Mouse (Mus musculus): ENCODE measurements around the gene Orm3.

Gene Orm3

DNA sequence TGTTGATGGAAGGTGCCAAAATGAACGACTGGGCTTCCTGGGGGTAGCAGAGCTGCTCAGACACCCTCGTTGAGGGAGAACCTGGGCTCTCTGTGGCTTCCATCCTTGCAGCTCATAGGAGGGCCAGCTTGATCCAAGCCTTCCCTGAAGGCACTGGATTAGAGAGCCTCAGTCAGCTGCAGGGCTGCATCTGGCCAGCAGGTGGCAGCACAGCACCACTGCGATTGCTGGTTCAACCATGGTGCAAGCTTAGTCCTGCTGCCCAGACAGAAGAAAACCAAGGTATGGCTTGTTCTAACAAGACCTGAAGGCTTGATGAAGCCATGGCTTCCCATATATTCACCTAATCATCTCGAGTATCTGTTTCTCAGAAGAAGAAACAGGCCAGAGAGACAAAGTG, 12.6 kb downstream of the Orm3 start:
- DNase-seq (ENCODE audit: low spot score in 2 of 2): peak; percentile 89 to 95

DNA sequence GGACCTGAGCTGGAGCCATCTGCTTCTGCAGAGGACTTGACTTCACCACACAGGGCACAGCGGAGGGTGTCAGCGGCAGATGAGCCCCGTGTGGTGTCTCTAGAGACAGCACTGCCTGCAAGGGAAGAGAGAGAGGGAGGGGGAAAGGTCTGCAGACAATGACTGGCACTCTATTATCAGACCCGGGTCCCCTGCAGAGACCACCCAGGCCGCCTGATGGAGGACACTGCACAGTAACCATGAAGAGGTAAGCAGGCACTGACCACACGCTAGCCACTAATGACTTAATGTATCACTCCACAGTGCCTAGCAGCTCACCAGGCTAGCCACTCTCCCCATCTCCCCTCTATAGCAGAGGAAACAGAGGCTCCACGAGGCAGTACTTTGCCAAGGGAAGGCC, 14.9 kb downstream of the Orm3 start:
- no peak for DNase-seq (ENCODE audit: low spot score in 2 of 2)

DNA sequence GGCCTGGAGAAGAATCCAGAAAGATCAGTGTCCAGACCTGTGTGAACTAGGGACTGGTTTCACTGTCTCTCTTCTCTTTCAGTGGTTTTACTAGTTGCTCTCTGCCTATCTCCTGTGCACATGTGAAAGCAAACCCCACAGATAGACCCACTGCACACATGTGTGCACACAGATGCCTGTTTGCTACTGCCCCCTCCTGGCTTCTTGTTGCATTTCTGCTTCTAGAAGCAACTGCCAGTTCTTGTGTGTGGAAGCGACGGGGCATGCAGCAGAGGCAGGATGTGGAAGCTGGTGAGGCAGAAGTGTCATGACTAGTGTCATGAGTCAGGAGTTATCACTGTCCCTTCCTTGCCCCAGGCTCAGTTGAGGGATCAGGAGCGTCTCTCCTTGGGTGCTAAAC, 15.9 kb downstream of the Orm3 start:
- peak in 1 of 2 experiments; percentile 26 for DNase-seq (ENCODE audit: low spot score in 2 of 2)

DNA sequence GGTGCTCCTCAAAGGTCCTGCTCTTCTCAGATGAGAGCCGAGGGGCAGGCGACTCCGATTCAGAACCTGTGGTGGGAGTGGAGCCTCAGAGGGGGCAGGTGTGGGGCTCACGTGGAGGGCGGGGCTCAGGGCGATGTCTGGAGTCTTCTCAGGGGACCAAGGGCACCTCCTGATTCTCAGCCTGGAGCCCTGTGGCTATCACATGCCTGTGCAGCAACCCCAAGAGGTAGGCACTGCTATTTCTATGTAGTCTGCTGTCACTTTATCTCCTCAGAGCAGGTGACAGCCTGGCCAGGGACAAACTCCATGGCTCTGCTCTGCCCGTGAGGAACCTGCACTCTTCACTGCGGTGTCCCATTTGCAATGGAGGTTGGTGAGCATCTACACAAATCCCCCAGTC, 17.4 kb downstream of the Orm3 start:
- DNase-seq (ENCODE audit: low spot score in 2 of 2): no peak

DNA sequence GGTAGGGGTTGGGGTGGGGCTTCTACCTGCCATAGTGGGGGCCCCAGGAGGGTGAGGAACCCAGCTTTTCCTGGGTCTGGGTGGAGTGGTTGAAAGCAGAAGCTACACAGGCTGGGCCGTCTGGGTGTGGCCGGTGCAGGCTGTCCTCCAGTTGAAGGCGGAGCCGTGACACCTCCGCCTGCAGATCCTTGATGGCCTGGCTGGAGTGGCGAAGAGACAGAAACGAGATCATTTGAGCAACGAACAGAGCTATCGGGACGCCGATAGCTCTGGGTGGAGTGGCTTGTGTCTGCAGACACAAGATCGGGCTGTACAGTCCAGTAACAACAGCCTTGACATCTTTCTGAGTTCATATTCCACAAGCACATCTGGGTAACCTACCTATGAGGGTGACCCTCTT, 18.4 kb downstream of the Orm3 start:
- no peak for DNase-seq (ENCODE audit: low spot score in 2 of 2)

DNA sequence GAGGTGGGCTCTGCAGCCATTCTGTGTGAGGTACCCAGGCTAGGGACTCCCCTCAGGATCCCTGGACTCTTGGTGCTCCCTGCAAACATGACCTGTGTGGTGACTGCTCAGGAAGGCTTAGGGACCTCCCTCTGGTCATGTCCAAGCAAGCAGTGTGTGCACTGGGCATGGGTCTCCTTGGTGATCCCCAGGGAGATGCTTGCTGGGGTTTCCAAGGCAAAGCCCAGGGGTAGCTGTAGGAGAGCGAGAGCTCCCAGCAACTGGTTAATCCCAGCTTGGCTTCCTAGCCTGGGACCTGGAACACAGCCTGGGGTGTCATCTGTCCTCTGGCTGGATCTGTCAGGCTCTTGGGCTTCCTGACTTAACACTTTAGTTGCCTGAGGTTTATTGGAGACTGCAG, 19.4 kb downstream of the Orm3 start:
- no peak for DNase-seq (ENCODE audit: low spot score in 2 of 2)

DNA sequence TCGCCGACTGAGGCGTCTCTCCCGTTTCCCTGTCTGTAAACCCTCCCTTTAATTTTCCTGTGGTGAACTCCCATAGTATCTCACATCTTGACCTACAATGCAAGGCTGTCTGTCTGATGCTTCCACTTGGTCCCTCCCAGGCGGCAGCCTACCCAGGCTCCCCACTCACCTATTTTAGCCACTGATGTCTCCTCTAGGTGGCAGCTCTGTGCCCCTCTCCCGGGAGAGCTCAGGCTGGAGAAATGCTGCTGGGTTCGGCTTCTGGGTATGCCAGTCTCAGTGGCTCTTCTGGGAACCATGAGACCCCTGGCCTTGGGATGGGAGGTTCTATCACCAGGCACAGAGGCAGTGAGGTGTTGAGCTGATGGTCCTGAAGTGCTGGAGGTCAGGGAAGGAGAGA, 21.5 kb downstream of the Orm3 start:
- no peak for DNase-seq (ENCODE audit: low spot score in 2 of 2)

DNA sequence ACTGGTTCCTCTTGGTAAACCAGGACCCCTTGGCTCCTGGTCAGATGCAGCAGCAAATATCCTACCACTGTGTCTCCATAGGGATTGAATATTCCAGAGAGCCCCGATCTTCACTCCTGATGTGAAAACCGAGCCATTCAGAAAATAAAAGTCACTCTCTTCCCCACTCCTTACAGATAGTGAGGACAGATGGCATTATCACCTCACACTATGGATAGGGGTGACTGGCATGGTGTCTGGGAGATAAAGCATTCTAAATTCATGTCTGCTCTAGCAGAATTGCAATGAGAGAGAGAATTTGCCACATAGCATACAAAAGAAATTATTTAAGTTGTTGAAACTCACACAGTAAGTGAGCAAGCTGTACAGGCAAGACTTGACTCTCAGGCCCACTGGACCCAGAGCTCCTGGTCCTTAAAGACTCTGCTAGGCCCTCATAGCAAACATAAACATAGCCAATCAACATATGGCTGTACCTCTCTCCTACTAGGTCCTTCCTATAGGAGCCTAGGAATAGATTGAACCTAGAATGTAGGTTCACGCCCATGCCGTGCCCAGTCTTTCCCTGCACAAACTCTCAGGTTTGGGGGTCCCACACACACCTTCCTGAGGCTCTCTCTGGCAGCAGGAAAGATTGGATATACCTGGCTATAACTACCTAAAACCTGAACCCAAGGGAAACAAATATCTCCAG, 26.9 kb downstream of the Orm3 start:
- no peak for DNase-seq (ENCODE audit: low spot score in 2 of 2)

DNA sequence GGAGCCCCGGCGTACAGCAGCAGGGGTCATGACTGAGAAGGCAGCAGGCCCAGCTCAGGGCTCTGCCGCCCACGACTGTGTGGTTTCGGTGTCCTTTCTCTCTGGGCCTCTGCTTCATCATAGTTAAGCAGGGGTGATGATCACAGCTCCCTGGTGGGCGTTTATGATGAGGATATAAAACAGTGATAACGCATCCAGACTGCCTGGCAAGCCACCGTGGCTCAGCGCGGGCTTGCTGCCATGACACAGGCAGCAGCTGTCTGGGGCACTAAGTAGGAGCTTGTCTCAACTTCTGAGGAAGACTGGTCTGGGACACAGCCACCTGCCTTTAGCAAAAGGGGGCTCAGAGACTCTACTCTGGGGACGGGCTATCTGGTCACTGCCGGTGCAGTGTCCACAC, 27.5 kb downstream of the Orm3 start:
- no peak for DNase-seq (ENCODE audit: low spot score in 2 of 2)

DNA sequence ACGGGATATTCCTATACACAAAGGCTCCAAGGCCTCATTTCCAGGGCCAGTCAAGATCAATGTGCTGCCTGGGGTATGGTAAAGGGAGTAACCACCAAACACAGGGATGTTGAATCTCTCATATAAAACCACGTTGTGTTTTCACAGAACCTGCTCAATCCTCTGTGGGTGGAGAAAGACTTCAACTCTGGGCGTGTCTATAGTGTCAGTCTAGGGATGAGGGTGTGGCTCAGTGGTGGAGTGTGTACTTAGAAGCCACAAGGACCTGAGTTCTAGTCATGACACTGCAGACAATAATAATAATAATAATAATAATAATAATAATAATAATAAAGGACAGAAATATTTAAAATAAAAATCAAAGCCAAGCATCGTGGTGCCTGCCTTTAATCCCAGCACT, 28.3 kb downstream of the Orm3 start:
- DNase-seq (ENCODE audit: low spot score in 2 of 2): no peak

DNA sequence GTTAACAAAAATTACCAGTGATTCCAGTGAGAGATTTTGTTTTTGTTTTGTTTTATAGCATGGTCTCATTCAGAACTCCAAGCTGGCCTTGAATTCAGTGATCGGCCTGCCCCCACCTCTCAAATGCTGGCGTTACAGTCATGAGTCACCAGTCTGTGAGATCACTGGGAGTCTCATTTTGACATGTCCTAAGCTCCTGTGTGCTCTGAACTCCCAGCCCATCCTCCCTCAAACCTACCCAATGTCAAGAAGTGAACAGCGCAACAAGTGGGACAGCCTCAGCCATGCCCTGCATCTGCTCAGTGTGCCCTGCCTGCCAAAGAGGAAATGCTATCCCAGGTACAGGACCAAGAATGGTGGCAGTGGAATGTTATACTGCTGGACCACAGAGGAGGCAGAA, 29.3 kb downstream of the Orm3 start:
- no peak for DNase-seq (ENCODE audit: low spot score in 2 of 2)

DNA sequence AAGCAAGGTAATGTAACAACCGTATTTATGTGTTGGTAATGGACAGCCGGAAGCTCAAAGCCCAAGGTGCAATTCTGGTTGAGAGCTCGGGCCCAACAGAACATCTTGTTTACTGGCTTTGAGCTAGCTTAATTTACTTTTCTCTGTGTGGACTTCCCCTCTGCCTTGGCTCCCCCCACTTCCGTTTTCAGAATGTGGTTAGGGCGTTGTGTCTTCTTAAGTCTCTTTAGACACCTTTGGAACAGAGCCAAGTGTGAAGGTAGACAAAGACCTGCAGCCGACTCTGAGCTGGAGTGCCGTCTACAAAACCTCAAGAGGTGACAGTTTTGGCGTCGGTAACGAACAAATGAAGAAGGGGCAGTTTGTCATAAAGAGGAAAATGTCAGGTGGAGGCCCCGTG, 29.8 kb downstream of the Orm3 start:
- DNase-seq (ENCODE audit: low spot score in 2 of 2): no peak

DNA sequence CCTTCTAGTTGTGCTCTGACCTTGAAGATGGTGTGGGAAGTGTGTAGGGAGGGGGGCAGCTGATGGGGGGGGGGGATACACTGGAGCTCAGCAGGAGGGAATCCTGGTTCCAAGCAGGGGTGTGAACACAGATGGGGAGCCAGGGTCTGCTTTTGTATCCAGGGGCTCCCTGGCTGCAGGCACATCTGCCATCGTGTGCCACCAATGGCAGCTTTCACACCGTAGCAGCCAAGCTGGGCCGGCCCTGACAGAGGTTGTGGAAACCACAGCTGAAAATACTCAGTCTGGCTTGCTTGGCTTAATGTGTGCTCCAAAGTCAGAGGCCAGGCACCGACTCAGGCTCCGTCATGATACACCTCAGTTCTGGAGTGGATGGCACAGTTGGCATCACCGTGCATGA, 32.1 kb downstream of the Orm3 start:
- DNase-seq (ENCODE audit: low spot score in 2 of 2): no peak

DNA sequence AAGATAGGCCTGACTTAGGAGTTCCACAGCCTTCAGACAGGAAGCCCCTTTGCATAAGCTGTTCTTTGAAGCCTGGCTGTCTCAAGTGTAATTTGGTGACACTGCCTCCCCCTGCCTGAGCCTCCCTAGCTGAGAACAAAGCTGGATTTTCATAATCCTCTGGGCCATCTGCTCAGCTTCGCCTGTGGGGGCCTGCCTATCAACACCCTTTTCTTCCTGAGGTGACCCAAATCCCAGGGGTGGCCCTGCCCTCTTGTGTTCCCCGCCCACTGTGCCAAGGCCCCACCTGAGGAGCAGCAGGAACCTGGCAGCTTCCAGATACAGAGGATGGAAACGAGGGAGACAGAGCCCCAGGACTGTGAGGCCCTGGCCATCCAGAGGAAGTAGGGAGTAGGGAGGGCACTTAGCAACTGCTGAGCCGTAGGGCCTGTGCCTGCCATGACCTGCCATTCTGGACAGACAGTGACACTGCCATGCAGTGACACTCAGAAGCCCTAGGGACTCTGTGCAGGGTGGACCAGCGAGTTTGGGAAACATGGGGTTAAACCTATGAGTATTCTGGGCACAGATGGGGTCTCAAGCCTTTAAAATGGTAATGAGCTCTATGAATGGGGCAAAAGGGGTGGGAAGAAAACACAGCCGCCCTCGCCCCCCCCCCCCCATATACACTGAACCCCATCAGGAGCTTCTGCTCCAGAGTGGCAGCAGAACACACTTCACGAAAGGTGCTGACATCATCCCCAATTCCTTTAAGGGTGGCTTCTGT, 33.3 kb downstream of the Orm3 start:
- DNase-seq (ENCODE audit: low spot score in 2 of 2): no peak

DNA sequence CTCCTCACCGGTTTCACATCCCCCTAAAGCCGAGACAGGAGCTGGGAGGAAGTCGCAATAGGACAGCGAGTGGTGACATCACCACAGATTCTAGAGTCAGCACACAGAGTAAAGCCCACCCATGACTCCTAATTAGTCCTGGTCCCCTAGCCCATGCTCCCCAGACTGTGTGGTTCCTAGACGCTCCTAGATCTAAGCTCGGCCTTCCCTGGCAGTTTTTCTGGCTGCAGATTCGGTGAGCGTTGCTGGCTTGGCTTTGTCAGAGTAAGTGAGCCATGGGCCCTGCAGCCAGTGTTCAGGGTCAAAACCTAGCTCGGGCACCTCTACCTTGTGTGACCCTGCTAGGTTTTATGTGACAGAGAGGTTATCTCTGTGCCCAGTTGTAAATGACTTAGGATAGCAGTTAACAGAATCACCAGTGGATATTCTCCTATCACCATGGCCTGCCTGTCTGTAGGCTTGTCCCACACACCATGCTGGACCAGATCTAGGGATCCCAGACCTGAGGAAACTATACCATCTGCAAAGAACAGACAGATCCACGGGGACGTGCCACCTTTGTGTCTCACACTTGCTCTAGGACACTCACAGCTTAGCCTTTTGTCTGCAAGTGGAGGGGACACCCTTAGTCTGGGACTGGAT, 34.0 kb downstream of the Orm3 start:
- DNase-seq (ENCODE audit: low spot score in 2 of 2): no peak

DNA sequence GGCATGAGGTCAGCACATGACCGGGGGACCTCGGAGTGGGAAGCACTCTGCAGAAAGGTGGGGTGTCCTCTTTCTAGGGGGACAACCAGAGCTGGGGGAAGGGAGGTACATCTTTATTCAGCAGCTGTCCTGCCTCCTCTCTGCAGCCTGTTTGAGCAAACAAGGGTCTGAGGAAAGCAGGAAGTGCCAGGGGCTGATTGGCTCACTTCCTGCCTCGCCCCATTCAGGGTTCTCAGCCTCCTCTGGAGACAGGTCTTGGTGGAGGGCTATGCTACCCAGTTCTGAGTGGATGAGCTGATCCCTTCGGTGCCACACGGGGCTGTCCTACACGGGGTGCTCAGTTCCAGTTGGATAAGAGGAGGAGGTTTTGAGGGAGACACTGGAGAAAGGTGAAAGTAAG, 35.4 kb downstream of the Orm3 start:
- no peak for DNase-seq (ENCODE audit: low spot score in 2 of 2)

DNA sequence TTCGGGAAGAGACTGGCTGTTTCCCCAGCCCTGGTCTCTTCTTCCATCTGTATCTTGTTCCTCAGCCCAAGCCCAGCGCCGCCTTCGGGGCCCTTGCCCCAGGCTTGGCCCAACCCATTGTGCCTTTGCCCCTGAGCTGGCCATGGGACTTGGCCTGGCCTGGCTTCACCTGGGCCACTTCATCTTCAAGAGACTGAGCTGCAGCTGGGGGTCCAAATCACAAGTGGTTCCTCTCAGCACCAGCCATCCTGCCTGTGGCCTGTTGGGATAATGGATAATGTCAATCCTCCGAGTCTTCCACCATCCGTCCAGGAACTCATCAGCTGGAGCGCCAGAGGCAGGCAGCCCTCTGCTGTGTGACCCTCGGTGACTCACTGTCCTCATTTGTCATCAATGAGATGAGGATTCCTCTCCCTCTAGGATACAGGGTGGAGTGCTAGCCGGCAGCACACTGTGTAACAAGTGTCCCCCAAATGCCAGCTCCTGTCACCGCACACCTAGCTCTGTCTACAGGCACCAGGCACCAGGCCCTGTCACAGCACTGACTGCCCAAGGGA, 42.1 kb downstream of the Orm3 start:
- no peak for DNase-seq (ENCODE audit: low spot score in 2 of 2)

DNA sequence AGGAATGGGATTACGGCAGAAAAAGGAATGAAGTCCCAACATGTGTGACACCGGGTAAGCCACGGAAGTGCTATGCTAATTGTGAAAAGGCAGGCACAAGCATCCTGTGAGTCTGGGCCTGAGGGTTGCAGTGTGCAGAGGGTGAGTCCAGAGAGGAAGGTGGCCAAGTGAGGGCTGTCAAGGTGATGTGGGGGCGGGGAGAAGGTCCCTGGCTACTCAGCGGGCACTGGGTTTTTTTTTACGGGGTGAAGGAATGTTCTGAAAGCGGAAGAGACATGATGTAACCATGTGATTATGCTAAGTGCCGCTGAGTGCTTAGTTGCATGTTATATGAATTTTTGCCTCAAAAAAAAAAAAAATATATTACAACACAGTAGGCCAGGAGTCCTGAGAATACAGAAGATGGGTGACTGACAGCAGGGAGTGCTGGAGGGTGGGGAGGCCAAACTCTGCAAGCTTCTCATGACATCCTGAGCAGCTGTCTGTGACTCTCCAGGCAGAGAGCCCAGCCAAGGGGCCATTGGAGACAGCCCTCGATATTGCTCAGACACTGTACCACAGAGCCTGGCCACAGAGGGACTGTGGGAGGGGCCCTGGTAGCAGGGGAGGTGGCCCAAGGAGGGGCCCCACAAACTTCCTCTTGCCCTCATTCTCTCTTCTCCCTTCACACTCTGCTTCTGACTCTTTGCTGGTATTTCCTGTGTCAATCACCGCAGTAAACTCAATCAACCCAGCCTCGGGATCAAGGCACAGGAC, 43.1 kb downstream of the Orm3 start:
- no peak for DNase-seq (ENCODE audit: low spot score in 2 of 2)

DNA sequence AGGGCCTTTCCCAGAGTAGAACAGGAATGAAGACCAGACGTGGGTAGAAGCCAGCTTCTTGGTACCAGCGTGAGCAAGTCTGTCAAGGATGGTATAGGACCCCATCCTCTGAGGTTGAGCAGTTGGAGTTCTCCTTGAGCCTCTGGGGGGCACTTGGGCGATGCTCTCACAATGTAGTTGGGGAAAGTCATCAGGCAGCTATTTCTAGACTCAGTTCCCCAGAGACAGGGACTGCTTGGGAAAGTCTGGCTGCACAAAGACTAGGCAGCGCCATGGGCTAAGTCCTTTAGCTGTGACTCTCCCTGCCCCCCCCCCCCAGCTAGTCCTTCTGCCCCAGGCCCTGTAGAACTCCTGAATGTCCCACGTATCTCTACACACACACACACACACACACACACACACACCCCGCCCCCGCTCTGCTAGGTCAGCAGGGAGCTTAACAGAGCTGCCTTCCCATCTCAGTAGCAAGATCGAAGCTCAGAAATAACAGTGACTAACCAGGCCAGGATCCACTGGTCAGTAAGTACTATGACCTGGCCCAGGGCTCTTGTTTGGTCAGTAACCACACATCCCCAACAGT, 43.8 kb downstream of the Orm3 start:
- no peak for DNase-seq (ENCODE audit: low spot score in 2 of 2)

DNA sequence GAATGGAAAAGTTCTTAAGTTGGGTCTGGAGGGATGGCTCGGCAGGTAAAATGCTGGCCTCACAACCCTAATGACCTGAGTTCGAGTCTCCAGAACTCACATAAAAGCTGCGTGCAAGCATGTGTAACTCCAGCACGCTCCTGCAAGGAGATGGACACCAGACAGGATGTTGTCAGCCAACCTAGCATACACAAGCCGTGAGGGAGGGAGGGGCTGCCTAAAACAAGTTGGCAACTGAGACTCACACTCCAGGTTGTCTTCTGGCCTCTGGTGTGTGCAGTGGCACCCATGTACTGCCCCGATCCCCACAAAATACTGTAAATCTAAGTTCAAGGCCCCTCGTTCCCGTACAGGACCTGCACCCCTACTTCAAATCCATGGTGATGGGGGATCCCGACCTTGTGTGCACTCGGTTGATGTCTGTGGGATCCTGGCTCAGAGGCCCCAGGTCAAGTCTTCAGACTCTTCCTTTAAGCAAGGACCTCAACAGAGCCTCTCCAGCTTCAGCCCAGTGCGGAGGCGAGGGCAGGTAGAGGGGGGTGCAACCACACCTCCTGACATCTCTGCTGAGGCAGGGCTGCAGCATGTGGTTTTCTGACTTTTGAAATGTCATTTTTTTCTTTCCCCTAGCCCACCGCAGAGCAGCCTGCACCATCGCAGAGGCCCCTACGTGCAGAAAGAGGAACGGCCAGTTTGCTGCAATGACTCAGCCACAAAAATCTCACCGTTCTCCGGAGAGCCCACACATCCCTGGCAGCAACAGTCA, 44.8 kb downstream of the Orm3 start:
- no peak for DNase-seq (ENCODE audit: low spot score in 2 of 2)

DNA sequence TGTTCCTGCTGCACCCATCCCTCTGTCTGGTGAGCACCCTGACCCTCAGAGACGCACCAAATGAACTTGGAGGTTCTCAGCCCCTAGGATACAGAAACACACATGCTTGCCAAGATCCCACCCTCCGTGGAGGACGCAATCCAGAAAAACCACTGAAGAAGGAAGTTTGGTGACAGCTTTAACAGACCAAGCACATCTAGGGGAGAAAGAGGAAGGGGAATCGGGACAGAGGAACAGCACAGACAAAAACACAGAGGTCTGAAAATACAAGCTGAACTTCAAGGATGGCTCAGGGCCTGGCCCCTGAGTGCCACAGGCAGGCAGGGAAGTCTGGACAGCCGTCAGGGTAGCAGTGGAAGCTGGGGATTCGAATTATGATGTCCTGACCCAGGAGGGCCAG, 45.7 kb downstream of the Orm3 start:
- no peak for DNase-seq (ENCODE audit: low spot score in 2 of 2)

Data from frontal cortex, postnatal 36 days (tissue).